Mouse (Mus musculus) intestine, embryonic 14.5 days (tissue): ENCODE data around the gene Srek1ip1. TPM values are rescaled to one million over a fixed set of nuclear protein-coding genes. Genes with fewer than 3 reads are reported as not detected.

Experiments
- ATAC-seq: fragments of 200-750 bp; cut with Nextera tagmentation; replicated peaks from 2 replicates; pipeline ENCODE4 v1.8.0; 2017; ENCODE audit warnings: low read depth, moderate number of reproducible peaks, moderate TSS enrichment, moderate library complexity; ENCODE audit not compliant: low FRiP score, low TSS enrichment
- DNase-seq: peaks from one replicate; pipeline ENCODE4 v3.0.0-alpha.2; 2018; ENCODE audit warnings: low spot score
- H3K27ac ChIP-seq: fragments of 300-500 bp; sonication (generic); 2 replicates; pipeline ENCODE4 v1.5.1; 2014; ENCODE audit warnings: low read depth, mild to moderate bottlenecking, control low read depth
- H3K27me3 ChIP-seq: fragments of 300-500 bp; sonication (generic); replicated peaks from 2 replicates; pipeline ENCODE4 v1.6.1; 2014; ENCODE audit warnings: low read length, control low read depth; ENCODE audit not compliant: control insufficient read depth, insufficient read depth
- H3K36me3 ChIP-seq: fragments of 300-500 bp; sonication (generic); 2 replicates; pipeline ENCODE4 v1.6.1; 2014; ENCODE audit warnings: low read length, control low read depth; ENCODE audit not compliant: control insufficient read depth, insufficient read depth
- H3K4me1 ChIP-seq: fragments of 300-500 bp; sonication (generic); replicated peaks from 2 replicates; pipeline ENCODE4 v1.6.1; 2014; ENCODE audit warnings: low read length, control low read depth, mixed read lengths; ENCODE audit not compliant: control insufficient read depth, insufficient read depth
- H3K4me2 ChIP-seq: fragments of 300-500 bp; sonication (generic); 2 replicates; pipeline ENCODE4 v1.6.1; 2014; ENCODE audit warnings: low read length
- H3K4me3 ChIP-seq: fragments of 300-500 bp; sonication (generic); 2 replicates; pipeline ENCODE4 v1.5.1; 2014; ENCODE audit warnings: low read depth, low read length, control low read depth, mixed read lengths
- H3K9ac ChIP-seq: fragments of 300-500 bp; sonication (generic); 2 replicates; pipeline ENCODE4 v1.6.1; 2014; ENCODE audit warnings: mild to moderate bottlenecking, low read length
- H3K9me3 ChIP-seq: fragments of 300-500 bp; sonication (generic); 2 replicates; pipeline ENCODE4 v1.6.1; 2016; ENCODE audit warnings: low read length, control low read depth; ENCODE audit not compliant: control insufficient read depth
- WGBS: fragments of 180-500 bp; shearing (Covaris S2); extraction: QIAGEN DNeasy Blood & Tissue Kit; methylation state at CpG from one replicate; pipeline ENCODE4 v1.1.7; 2014; 5-methylcytosine and 5-hydroxymethylcytosine counted together
- polyA plus RNA-seq: library from polyadenylated mRNA; unstranded; fragments of >200 nt; fragmentation: Nextera tagmentation; extraction: Ambion mirVana; gene quantifications from 2 replicates; pipeline ENCODE4 v1.2.1, GENCODE M21; 2014

Srek1ip1 gene
- 23.7 and 23.8 TPM in 2 replicates for polyA plus RNA-seq

- H3K36me3 ChIP-seq = peaks cover 40% of the 10 kb centered on the region
- no peak within 1 kb of the TSS for H3K4me3 ChIP-seq
- WGBS = 93% methylated on average over 11 of the region's 11 CpGs
- H3K9me3 ChIP-seq = no peaks in the 10 kb centered on the region
- H3K27ac ChIP-seq = no peak within 1 kb of the TSS
- no peak within 1 kb of the TSS for H3K4me2 ChIP-seq
- no peaks in the 10 kb centered on the region for H3K27me3 ChIP-seq
- no peaks in the 10 kb centered on the region for H3K4me1 ChIP-seq
- no peak within 1 kb of the TSS for H3K9ac ChIP-seq
- DNase-seq = no peak
- no peak for ATAC-seq
These were observed at the start of gene Srek1ip1 for GRCm38 (mm10) chr13:104792184-104792583. Gene Srek1ip1, plus strand, starts transcription at chr13:104792484.

DNA sequence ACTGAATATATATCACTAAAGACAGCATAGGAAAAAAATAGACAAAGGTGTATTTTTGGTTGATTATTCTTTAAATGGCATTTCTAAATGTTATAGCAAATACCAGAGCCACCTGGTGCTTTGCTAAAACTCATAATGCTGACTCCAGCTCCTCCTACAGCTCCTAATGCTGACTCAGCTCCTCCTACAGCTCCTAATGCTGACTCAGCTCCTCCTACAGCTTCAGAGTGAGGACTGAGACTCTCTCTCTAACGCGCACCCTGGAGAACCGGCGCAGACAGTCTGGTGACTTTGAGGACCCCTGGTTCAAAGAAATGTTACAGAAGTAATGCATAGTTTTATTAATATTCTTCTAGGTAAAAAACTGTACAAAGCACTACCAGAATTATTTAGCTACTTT is 49.4 kb upstream of the Srek1ip1 start:
- no peak for DNase-seq
- WGBS = 89% methylated on average over 4 of the region's 4 CpGs
- H3K4me1 ChIP-seq = no peaks in the 10 kb centered on the region
- H3K9ac ChIP-seq = no peak overlapping the region
- H3K4me3 ChIP-seq = no peak overlapping the region
- no peak for ATAC-seq
- H3K27me3 ChIP-seq = no peaks in the 10 kb centered on the region
- H3K9me3 ChIP-seq = no peaks in the 10 kb centered on the region
- no peak overlapping the region for H3K27ac ChIP-seq
- no peaks in the 10 kb centered on the region for H3K36me3 ChIP-seq
- no peak overlapping the region for H3K4me2 ChIP-seq

DNA sequence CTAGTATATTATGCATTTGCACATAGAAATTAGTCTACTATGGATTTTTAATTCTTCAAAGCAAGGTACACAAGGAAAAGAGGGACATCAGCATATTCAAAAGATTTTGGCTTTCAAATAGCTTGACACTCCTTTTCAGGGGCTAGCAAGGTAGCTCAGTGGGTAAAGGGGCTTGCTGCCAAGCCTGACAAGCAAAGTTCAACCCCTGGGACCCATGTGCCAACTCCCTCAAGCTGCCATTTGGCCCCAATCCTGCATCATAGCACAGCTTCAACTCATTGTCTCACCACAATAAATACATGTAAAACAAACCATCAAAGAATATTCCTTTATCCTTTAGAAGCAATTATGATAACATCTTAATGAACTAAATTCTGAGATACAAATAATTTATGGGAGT is 45.3 kb upstream of the Srek1ip1 start:
- Histone ChIP-seq H3K4me3 (no peak overlapping the region), H3K4me1 (no peaks in the 10 kb centered on the region), H3K36me3 (no peaks in the 10 kb centered on the region), H3K9me3 (no peaks in the 10 kb centered on the region), H3K4me2 (no peak overlapping the region), H3K9ac (no peak overlapping the region), H3K27me3 (no peaks in the 10 kb centered on the region), H3K27ac (no peak overlapping the region)
- no peak for DNase-seq
- ATAC-seq = no peak

DNA sequence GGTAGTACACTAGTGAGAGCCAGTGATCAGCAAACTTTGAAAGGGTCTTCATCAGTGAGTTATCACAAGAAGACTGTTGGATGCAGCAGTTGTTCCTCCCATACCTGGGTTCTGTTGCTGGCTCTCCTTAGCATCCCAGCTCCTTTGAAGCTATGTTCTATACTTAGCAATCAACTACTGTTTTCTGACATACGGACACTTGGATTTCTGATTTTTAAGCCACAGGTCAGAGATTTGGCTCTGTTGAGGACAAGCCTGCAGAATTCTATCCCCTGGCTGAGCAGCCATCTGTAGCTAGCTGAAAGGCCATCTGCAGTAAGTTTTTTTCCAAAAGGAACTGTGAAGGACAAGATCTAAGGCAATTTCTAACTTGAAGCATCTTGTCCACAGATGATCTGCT is 32.9 kb upstream of the Srek1ip1 start:
- DNase-seq (no peak), ATAC-seq (no peak)
- H3K4me1 ChIP-seq = no peaks in the 10 kb centered on the region
- H3K4me2 ChIP-seq = no peak overlapping the region
- no peaks in the 10 kb centered on the region for H3K9me3 ChIP-seq
- no peak overlapping the region for H3K27ac ChIP-seq
- no peaks in the 10 kb centered on the region for H3K36me3 ChIP-seq
- H3K27me3 ChIP-seq = no peaks in the 10 kb centered on the region
- H3K9ac ChIP-seq = no peak overlapping the region
- no peak overlapping the region for H3K4me3 ChIP-seq
- 97% methylated on average over 1 of the region's 1 CpGs for WGBS

DNA sequence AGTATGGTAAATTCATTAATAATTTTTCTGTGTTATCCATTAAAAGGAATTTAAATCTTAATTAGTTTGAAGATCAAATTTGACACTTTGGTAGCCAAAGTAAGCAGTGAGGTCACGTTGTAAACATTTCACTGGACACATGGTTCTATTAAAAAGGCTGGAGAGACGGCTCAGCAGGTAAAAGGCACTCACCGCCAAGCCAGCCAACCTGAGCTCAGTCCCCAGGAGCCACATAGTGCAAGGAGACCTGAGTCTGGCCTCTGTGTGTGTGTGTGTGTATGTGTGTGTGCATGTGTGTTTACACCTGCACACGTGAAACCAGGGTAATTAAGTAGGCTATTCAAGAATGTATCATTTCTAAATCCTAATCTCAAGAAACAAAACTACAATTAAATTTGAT is 29.9 kb upstream of the Srek1ip1 start:
- no peak overlapping the region for H3K4me3 ChIP-seq
- ATAC-seq (no peak), DNase-seq (no peak)
- H3K4me1 ChIP-seq = no peaks in the 10 kb centered on the region
- no peaks in the 10 kb centered on the region for H3K27me3 ChIP-seq
- WGBS = 91% methylated on average over 4 of the region's 4 CpGs
- no peak overlapping the region for H3K27ac ChIP-seq
- no peaks in the 10 kb centered on the region for H3K9me3 ChIP-seq
- no peak overlapping the region for H3K4me2 ChIP-seq
- H3K36me3 ChIP-seq = no peaks in the 10 kb centered on the region
- H3K9ac ChIP-seq = no peak overlapping the region

DNA sequence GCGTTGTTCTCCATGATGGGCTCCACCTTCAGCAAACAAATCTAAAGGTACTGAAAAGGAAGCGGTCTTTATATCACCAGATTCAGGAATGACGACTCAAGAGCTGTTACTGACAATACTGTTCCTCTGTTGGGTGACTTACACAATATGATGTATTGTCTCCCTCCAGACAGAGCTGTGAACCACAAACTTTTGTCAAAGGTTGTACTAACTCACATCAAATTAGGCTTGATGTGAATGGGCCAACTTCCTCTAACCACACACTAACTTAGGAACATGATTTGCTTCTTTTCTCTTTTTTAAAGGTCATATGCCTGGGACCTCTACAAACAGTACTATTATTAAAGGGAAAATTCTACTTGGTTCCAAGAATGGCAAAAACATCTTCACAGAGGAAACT is 29.1 kb upstream of the Srek1ip1 start:
- Histone ChIP-seq H3K27ac (no peak overlapping the region), H3K9me3 (no peaks in the 10 kb centered on the region), H3K4me2 (no peak overlapping the region), H3K4me3 (no peak overlapping the region), H3K36me3 (no peaks in the 10 kb centered on the region), H3K27me3 (no peaks in the 10 kb centered on the region), H3K9ac (no peak overlapping the region), H3K4me1 (no peaks in the 10 kb centered on the region)
- 54% methylated on average over 3 of the region's 3 CpGs for WGBS
- ATAC-seq (no peak), DNase-seq (no peak)

GRCm38 (mm10) chr13:104779104-104779670 is 13.1 kb upstream of the Srek1ip1 start:
- DNase-seq (no peak), ATAC-seq (no peak)
- no peak overlapping the region for H3K4me2 ChIP-seq
- H3K9ac ChIP-seq = no peak overlapping the region
- H3K9me3 ChIP-seq = peaks cover 4% of the 10 kb centered on the region; the same call in 1 of the 2 replicates
- 89% methylated on average over 1 of the region's 1 CpGs for WGBS
- peaks cover 10% of the 10 kb centered on the region; the same call in 1 of the 2 replicates for H3K36me3 ChIP-seq
- H3K27me3 ChIP-seq = no peaks in the 10 kb centered on the region
- no peak overlapping the region for H3K27ac ChIP-seq
- H3K4me3 ChIP-seq = no peak overlapping the region
- no peaks in the 10 kb centered on the region for H3K4me1 ChIP-seq

- H3K27ac ChIP-seq = no peak overlapping the region
- no peak for DNase-seq
- no peak overlapping the region for H3K4me2 ChIP-seq
- WGBS = 95% methylated on average over 4 of the region's 4 CpGs
- no peak overlapping the region for H3K4me3 ChIP-seq
- H3K27me3 ChIP-seq = no peaks in the 10 kb centered on the region
- H3K36me3 ChIP-seq = peaks cover 30% of the 10 kb centered on the region
- peaks cover 4% of the 10 kb centered on the region; the same call in 1 of the 2 replicates for H3K9me3 ChIP-seq
- no peak overlapping the region for H3K9ac ChIP-seq
- ATAC-seq = no peak
- no peaks in the 10 kb centered on the region for H3K4me1 ChIP-seq
These were observed 5.0 kb upstream of the Srek1ip1 start for GRCm38 (mm10) chr13:104787260-104787659.

DNA sequence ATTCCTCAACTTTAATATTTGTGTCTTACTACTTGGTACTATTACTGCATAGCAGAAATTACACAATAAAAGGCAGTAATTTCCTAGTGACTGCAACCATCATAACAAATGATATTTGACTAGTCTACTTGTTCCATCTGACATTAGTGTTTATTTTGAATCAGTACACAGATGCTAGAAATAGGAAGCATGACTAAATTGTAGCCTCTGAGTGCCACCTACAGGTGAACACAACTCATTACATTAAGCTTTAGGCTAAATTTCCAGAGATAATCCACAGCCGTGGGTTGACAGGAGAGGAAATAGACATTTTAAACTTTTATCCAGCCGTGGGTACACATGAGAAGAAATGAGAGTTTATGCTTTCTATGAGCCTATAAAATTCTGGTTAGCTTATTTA is 2.6 kb upstream of the Srek1ip1 start:
- DNase-seq = no peak
- no peak overlapping the region for H3K27ac ChIP-seq
- no peak overlapping the region for H3K4me3 ChIP-seq
- peaks cover 34% of the 10 kb centered on the region for H3K36me3 ChIP-seq
- H3K9me3 ChIP-seq = no peaks in the 10 kb centered on the region
- H3K9ac ChIP-seq = no peak overlapping the region
- WGBS = 15% methylated on average over 2 of the region's 2 CpGs
- H3K27me3 ChIP-seq = no peaks in the 10 kb centered on the region
- H3K4me1 ChIP-seq = no peaks in the 10 kb centered on the region
- ATAC-seq = no peak; the same call in 1 of the 2 replicates
- H3K4me2 ChIP-seq = no peak overlapping the region
